8 mouse cellular contexts compared by ENCODE assay signal in the genomic region with DNA sequence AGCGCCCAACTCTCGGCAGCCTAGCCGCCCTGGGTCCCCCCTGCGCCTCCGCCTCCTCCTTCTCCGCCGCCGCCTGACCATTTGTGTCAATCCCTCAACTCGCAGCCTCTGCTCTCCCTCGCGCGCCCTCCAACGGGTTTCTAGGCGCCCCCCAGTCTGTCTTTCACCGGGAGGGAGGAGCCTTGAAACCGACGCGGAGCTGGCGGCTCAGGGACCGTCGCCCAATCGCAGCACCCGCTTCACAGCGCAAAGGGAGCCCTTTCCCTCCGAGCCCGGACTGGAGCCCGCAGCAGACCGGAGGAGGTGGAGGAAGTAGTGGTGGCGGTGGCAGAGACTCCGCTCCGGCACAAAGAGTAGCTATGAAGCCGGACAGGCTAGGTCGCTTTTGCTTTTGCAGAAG. TPM values are rescaled to one million over a fixed set of nuclear protein-coding genes. Genes with fewer than 3 reads are reported as not detected.
DNase-seq lines count a peak whose midpoint lies in the region; ATAC-seq lines count a peak whose summit lies in the region.

A gene (minus strand): TSS at position 134 of the 400 bp plus-strand sequence.

- ATAC-seq in megakaryocyte, adult 5-6 weeks (ENCODE audit: poor library complexity, severe bottlenecking) = peak; percentile 86

- peak; percentile 81 to 83 for DNase-seq in adrenal gland, adult 18-20 months (ENCODE audit: low spot score in 2 of 2)
- peak; percentile 98 for DNase-seq in embryo, embryonic 10 days (ENCODE audit: low spot score)
- peak; percentile 94 for DNase-seq in gastrocnemius, postnatal 14 days
- DNase-seq in hindlimb bud, embryonic 11.5 days (ENCODE audit: extremely low spot score, low read depth, low spot score) = peak; percentile 70
- DNase-seq in left cerebral cortex, adult 9 months (ENCODE audit: low spot score in 2 of 2) = peak; percentile 40 to 85
- peak; percentile 84 to 85 for DNase-seq in right cerebral cortex, adult 2 months (ENCODE audit: low spot score in 2 of 2)
- DNase-seq in B cell, adult 2 months = no peak

- intact Hi-C loops in gastrocnemius, postnatal 14 days (cut with DNase I; ENCODE audit: low total_unique reads) = no loop called here

RNA-seq across cellular contexts. Expression of the gene that starts here (rescaled TPM):
- 10 to 100 TPM; 14.4 to 14.5 TPM for total RNA-seq in adrenal gland, adult 18-20 months (2021)
- total RNA-seq in gastrocnemius, postnatal 14 days (2021) = 1 to 10 TPM; 8.0 to 9.4 TPM
- total RNA-seq in megakaryocyte, adult 5-6 weeks (2015) = 0.39 and 1.2 TPM in 2 replicates
- 0.08 and 0.48 TPM in 2 replicates for total RNA-seq in megakaryocyte, adult 5-6 weeks (2017)

Comparison
In these comparisons a context has a peak if more than half of its experiments do, and no peak if none do; other contexts are left out.
1. RNA of the gene that starts here (total RNA-seq): 14.4 to 14.5 TPM in adrenal gland, adult 18-20 months and 8.0 to 9.4 TPM in gastrocnemius, postnatal 14 days; 0.08 to 1.2 TPM in megakaryocyte, adult 5-6 weeks; every median in the first group is over 4 times any median in the second.
2. DNase-seq: peak in adrenal gland, adult 18-20 months (2 of 2), embryo, embryonic 10 days (single experiment), gastrocnemius, postnatal 14 days (single experiment), hindlimb bud, embryonic 11.5 days (single experiment), left cerebral cortex, adult 9 months (2 of 2) and right cerebral cortex, adult 2 months (2 of 2); none in B cell, adult 2 months (0 of 2).